Mouse (Mus musculus) neural tube, embryonic 14.5 days (tissue): ENCODE data around the gene Zfp212. TPM values are rescaled to one million over a fixed set of nuclear protein-coding genes. Genes with fewer than 3 reads are reported as not detected.
A peak's percentile ranks its signal among the peaks of the same experiment; 100 is the strongest.

Experiments used
- ATAC-seq: fragments of 200-750 bp; cut with Nextera tagmentation; 2 replicates; pipeline ENCODE4 v1.8.0; 2017; ENCODE audit warnings: low read depth, mild to moderate bottlenecking, moderate TSS enrichment, moderate library complexity
- H3K27ac ChIP-seq: fragments of 300-500 bp; sonication (generic); 2 replicates; pipeline ENCODE4 v1.5.1; 2014; ENCODE audit warnings: low read depth, mild to moderate bottlenecking, control low read depth, low read length, moderate library complexity, mixed read lengths
- H3K27me3 ChIP-seq: fragments of 300-500 bp; sonication (generic); 2 replicates; pipeline ENCODE4 v1.6.1; 2014; ENCODE audit warnings: low read length; ENCODE audit not compliant: control insufficient read depth, insufficient read depth
- H3K36me3 ChIP-seq: fragments of 300-500 bp; sonication (generic); 2 replicates; pipeline ENCODE4 v1.6.1; 2014; ENCODE audit warnings: low read length, mixed read lengths; ENCODE audit not compliant: control insufficient read depth, insufficient read depth
- H3K4me1 ChIP-seq: fragments of 300-500 bp; sonication (generic); 2 replicates; pipeline ENCODE4 v1.6.1; 2014; ENCODE audit warnings: low read length; ENCODE audit not compliant: control insufficient read depth, insufficient read depth
- H3K4me2 ChIP-seq: fragments of 300-500 bp; sonication (generic); 2 replicates; pipeline ENCODE4 v1.6.1; 2014; ENCODE audit warnings: mild to moderate bottlenecking, low read depth, low read length, control low read depth
- H3K4me3 ChIP-seq: fragments of 300-500 bp; sonication (generic); 2 replicates; pipeline ENCODE4 v1.5.1; 2014; ENCODE audit warnings: low read depth, low read length, control low read depth, mixed read lengths
- H3K9ac ChIP-seq: fragments of 300-500 bp; sonication (generic); replicated peaks from 2 replicates; pipeline ENCODE4 v1.6.1; 2014; ENCODE audit warnings: low read depth, mild to moderate bottlenecking, control low read depth, low read length, mixed read lengths
- H3K9me3 ChIP-seq: fragments of 300-500 bp; sonication (generic); 2 replicates; pipeline ENCODE4 v1.6.1; 2016; ENCODE audit warnings: low read length; ENCODE audit not compliant: control insufficient read depth
- WGBS: fragments of 180-500 bp; shearing (Covaris S2); extraction: QIAGEN DNeasy Blood & Tissue Kit; methylation state at CpG from one replicate; pipeline ENCODE4 v1.1.7; 2014; 5-methylcytosine and 5-hydroxymethylcytosine counted together
- polyA plus RNA-seq: library from polyadenylated mRNA; unstranded; fragments of >200 nt; fragmentation: Nextera tagmentation; extraction: Ambion mirVana; gene quantifications from 2 replicates; pipeline ENCODE4 v1.2.1, GENCODE M21; 2014

Gene Zfp212
- polyA plus RNA-seq, 1 experiment from 2014 or later = 11.7 TPM

- H3K9me3 ChIP-seq = no peaks in the 10 kb centered on the region
- H3K4me2 ChIP-seq = no peak overlapping the region
- 92% methylated on average over 8 of the region's 8 CpGs for WGBS
- H3K4me3 ChIP-seq = no peak overlapping the region
- no peak overlapping the region for H3K27ac ChIP-seq
- H3K4me1 ChIP-seq = no peaks in the 10 kb centered on the region
- ATAC-seq = no peak
- H3K36me3 ChIP-seq = peaks cover 49% of the 10 kb centered on the region
- H3K27me3 ChIP-seq = no peaks in the 10 kb centered on the region
- H3K9ac ChIP-seq = no peak overlapping the region
Measured at GRCm38 (mm10) chr6:47888812-47889383, 31.4 kb upstream of the Zfp212 start.

GRCm38 (mm10) chr6:47899416-47899815 lies 20.9 kb upstream of the Zfp212 start:
- Histone ChIP-seq H3K27me3 (no peaks in the 10 kb centered on the region), H3K9me3 (no peaks in the 10 kb centered on the region), H3K4me1 (no peaks in the 10 kb centered on the region), H3K9ac (no peak overlapping the region), H3K36me3 (peaks cover 28% of the 10 kb centered on the region), H3K4me2 (no peak overlapping the region), H3K4me3 (no peak overlapping the region), H3K27ac (no peak overlapping the region)
- ATAC-seq = no peak
- 96% methylated on average over 6 of the region's 6 CpGs for WGBS

- no peak overlapping the region for H3K4me2 ChIP-seq
- H3K9me3 ChIP-seq = no peaks in the 10 kb centered on the region
- no peak for ATAC-seq
- 69% methylated on average over 4 of the region's 4 CpGs for WGBS
- no peak overlapping the region for H3K4me3 ChIP-seq
- H3K36me3 ChIP-seq = peaks cover 48% of the 10 kb centered on the region
- no peaks in the 10 kb centered on the region for H3K4me1 ChIP-seq
- H3K27me3 ChIP-seq = no peaks in the 10 kb centered on the region
- H3K27ac ChIP-seq = no peak overlapping the region
- no peak overlapping the region for H3K9ac ChIP-seq
Measured at GRCm38 (mm10) chr6:47903587-47903986, 16.7 kb upstream of the Zfp212 start.

- ATAC-seq = no peak
Measured at GRCm38 (mm10) chr6:47904361-47904760, 15.9 kb upstream of the Zfp212 start.

GRCm38 (mm10) chr6:47904917-47905695 lies 15.2 kb upstream of the Zfp212 start:
- Histone ChIP-seq H3K4me2 (no peak overlapping the region), H3K36me3 (peaks cover 40% of the 10 kb centered on the region), H3K4me1 (no peaks in the 10 kb centered on the region), H3K27me3 (no peaks in the 10 kb centered on the region), H3K9me3 (no peaks in the 10 kb centered on the region), H3K27ac (no peak overlapping the region), H3K4me3 (no peak overlapping the region), H3K9ac (no peak overlapping the region)
- ATAC-seq = peak; percentile 28; the same call in 1 of the 2 replicates
- WGBS = 49% methylated on average over 44 of the region's 44 CpGs

More at GRCm38 (mm10) chr6:47904361-47904760, 15.9 kb upstream of the Zfp212 start:
- Histone ChIP-seq H3K4me1 (no peaks in the 10 kb centered on the region), H3K27ac (no peak overlapping the region), H3K9me3 (no peaks in the 10 kb centered on the region), H3K4me3 (no peak overlapping the region), H3K9ac (no peak overlapping the region), H3K27me3 (no peaks in the 10 kb centered on the region), H3K36me3 (peaks cover 40% of the 10 kb centered on the region), H3K4me2 (no peak overlapping the region)
- 37% methylated on average over 19 of the region's 19 CpGs for WGBS

- Histone ChIP-seq H3K4me3 (no peak overlapping the region), H3K4me2 (no peak overlapping the region), H3K9ac (no peak overlapping the region), H3K27ac (no peak overlapping the region), H3K27me3 (no peaks in the 10 kb centered on the region), H3K4me1 (no peaks in the 10 kb centered on the region), H3K9me3 (no peaks in the 10 kb centered on the region), H3K36me3 (peaks cover 36% of the 10 kb centered on the region)
- ATAC-seq = no peak
- 97% methylated on average over 5 of the region's 5 CpGs for WGBS
Measured at GRCm38 (mm10) chr6:47906326-47906725, 13.9 kb upstream of the Zfp212 start.

GRCm38 (mm10) chr6:47909007-47909406 lies 11.3 kb upstream of the Zfp212 start:
- Histone ChIP-seq H3K4me2 (no peak overlapping the region), H3K36me3 (peaks cover 25% of the 10 kb centered on the region), H3K4me3 (no peak overlapping the region), H3K27me3 (no peaks in the 10 kb centered on the region), H3K27ac (no peak overlapping the region), H3K4me1 (no peaks in the 10 kb centered on the region), H3K9ac (no peak overlapping the region), H3K9me3 (no peaks in the 10 kb centered on the region)
- 77% methylated on average over 1 of the region's 1 CpGs for whole genome bisulfite sequencing
- no peak for ATAC-seq

- H3K4me3 ChIP-seq = no peak overlapping the region
- ATAC-seq = no peak
- WGBS = 64% methylated on average over 1 of the region's 1 CpGs
Measured at GRCm38 (mm10) chr6:47911650-47912049, 8.6 kb upstream of the Zfp212 start.

GRCm38 (mm10) chr6:47912991-47913390 lies 7.3 kb upstream of the Zfp212 start:
- 63% methylated on average over 3 of the region's 3 CpGs for WGBS
- Histone ChIP-seq H3K4me2 (no peak overlapping the region), H3K36me3 (no peaks in the 10 kb centered on the region), H3K9me3 (no peaks in the 10 kb centered on the region), H3K27ac (no peak overlapping the region), H3K4me1 (no peaks in the 10 kb centered on the region), H3K27me3 (no peaks in the 10 kb centered on the region), H3K4me3 (no peak overlapping the region), H3K9ac (no peak overlapping the region)
- ATAC-seq = no peak

More at GRCm38 (mm10) chr6:47911650-47912049, 8.6 kb upstream of the Zfp212 start:
- no peaks in the 10 kb centered on the region for H3K4me1 ChIP-seq
- H3K9me3 ChIP-seq = no peaks in the 10 kb centered on the region
- H3K4me2 ChIP-seq = no peak overlapping the region
- no peak overlapping the region for H3K9ac ChIP-seq
- no peak overlapping the region for H3K27ac ChIP-seq
- H3K36me3 ChIP-seq = peaks cover 2% of the 10 kb centered on the region; the same call in 1 of the 2 replicates
- no peaks in the 10 kb centered on the region for H3K27me3 ChIP-seq
